Mouse (Mus musculus): ENCODE measurements around the gene Ndufs4. TPM values are rescaled to one million over a fixed set of nuclear protein-coding genes. Genes with fewer than 3 reads are reported as not detected.
"Not testable (repeated sequence)": the region's sequence is repeated elsewhere in the genome, so short reads cannot be mapped to it uniquely, and the experiment has no call there.

The Ndufs4 gene
- total RNA-seq, 4 experiments from 2014 or later: 310 to 345 (median 336) TPM

DNA sequence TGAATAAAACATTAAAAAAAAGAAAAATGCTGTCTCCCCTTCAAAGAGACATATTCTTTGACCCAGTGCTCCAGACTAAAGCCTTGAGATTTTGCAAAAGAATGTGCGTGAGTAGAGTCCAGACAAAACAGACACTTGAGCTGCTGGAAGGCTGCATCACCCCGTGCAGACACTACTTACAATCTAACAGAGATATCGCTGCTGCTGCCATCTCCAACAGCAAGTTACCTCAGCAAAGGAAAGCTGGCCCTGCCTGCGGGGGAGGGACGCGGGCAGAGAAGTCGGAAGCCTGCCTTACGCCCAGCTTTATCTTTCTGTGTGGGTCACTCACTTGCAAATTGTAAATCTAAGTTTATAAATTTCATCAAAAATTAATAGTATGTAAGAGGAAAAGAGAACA is 45.1 kb downstream of the Ndufs4 start:
- no peak for DNase-seq (ENCODE audit: low spot score in 2 of 2)

DNA sequence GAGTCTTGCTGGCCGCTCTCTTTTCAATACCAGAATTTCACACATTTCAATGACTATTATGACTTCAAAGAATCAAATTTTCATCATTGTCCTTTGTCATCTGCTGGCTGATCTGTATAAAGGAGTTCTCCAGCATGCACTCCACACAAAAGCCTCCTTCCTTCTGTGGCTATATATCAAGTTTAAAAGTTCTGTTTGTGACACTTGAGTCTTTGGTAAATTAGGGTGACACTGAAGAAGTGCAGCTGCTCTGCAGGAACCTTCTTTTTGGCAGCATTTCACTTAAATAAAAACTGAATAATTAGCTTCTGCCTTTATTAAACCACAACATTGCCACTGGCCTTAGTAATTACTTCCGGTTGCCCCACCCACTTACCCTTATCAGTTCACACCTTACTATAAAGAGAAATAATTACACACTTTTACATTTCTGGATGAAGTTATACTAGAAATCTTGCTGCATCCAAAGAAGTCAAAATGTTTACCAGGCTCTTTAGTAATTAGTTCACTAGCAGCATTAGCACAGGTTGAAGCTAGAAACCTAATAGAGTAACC is 68.1 kb downstream of the Ndufs4 start:
- DNase-seq (ENCODE audit: low spot score in 2 of 2): no peak

DNA sequence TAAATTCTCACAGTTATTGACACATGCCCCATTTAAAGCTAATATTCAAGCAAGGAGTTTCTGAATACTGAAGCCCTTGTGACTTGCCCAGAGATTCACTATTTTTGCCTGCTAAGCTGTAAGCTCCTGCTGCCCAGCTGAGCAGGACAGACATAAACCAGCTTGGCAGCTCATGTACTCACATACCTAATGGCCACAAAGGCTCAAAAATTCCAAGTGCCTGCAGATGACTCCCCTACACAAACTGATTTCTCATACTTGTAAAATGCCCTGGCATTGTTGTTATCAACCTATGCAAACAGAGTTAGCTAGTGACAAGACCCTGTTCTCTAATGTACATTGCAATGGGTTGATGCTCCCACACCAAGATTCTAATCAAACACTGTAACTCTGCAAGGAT is 68.9 kb downstream of the Ndufs4 start:
- DNase-seq (ENCODE audit: low spot score in 2 of 2): no peak

GRCm38 (mm10) chr13:114315374-114315773 is 72.7 kb downstream of the Ndufs4 start:
- no peak for DNase-seq (ENCODE audit: low spot score in 2 of 2)

DNA sequence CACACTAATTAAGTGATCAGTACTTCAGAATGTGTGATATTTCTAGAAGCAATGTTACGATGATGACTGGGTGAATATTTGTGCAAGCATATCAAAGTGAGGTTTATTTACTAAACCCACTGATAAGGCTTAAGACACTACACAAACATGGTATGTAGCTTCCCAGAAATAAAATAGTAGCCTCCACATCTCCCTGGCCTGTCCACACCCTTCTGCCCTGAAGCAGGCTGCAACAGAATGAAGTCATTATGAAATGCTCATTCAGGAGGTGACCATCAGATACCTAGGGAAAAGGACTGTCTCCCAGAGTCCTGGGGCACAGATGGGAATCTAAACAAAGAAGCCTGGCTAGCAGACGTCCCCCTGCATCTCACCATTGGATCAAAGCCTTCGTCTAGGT is 73.1 kb downstream of the Ndufs4 start:
- no peak for DNase-seq (ENCODE audit: low spot score in 2 of 2)

DNA sequence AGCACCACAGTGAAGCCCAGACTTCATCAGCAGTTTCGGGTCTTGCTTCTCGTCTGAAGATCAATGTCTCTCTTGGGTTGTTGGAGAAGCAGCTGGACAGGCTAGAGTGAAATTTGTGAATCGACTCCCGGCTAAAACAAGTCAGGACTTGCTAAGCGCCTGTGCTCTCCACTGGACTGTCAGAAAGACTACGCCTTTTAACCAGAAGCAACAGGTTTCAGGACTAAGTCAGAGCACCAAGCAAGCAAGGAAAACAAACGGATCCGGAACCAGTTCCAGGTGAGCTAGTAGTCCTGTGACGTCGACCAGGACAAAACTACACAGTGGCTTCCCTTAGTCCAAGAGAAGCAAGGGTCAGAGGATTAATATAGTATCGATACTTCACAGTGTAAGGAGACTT is 77.5 kb downstream of the Ndufs4 start:
- DNase-seq (ENCODE audit: low spot score in 2 of 2): no peak

- no peak for DNase-seq (ENCODE audit: low spot score in 2 of 2)
Measured at GRCm38 (mm10) chr13:114304684-114305083, 83.4 kb downstream of the Ndufs4 start.

DNA sequence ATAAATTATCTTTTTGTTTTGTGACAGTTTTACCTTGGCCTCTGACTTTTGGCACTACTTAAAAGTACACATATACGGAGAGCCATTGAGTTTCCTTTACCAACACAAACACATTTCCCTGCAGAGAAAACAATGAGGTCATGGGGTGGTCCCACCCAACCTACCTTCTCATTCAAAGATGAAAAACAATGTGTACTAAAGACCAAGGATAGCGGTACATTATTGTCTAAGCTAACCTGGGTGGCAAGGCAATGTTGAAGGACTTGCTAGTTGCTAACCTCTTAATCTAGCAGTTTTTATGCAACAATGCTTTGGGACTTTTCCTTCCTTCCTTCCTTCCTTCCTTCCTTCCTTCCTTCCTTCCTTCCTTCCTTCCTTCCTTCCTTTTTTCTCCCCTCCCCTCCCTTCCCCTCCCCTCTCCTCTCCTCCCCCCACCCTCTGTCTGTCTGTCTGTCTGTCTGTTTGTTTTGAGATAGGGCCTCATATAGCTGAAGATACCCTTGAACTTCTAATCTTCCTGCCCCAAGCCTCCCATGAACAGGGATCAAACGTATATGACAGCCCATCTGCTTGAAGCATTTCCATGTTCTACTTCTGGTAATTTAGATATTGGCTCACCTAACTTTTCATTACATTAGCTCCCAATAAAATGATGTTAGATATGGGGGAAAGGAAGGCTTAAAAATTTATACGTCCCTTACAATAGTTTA is 84.4 kb downstream of the Ndufs4 start:
- DNase-seq (ENCODE audit: low spot score in 2 of 2): no peak

GRCm38 (mm10) chr13:114297761-114298160 is 90.3 kb downstream of the Ndufs4 start:
- no peak for DNase-seq (ENCODE audit: low spot score in 2 of 2)

DNA sequence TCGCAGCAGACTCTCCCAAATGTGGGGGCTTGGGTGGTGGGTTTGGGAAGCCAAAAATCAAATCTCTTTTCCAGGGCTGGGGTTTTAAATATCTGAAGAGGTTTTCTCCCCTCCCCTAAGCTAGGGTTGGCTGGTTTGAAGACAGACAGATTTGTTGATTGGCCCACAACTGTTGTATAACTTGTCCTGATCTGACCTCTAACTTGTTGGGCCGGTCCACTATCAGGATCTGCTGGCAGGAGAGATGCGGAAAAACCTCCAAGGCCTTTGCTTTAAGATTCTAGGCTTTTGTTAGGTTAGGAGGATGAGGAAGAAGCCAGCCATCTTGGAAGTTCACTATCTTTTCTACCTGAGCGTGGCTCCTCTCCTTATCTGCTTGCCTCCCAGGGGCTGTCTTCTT is 91.5 kb downstream of the Ndufs4 start:
- no peak for DNase-seq (ENCODE audit: low spot score in 2 of 2)

GRCm38 (mm10) chr13:114289411-114289810 is 98.6 kb downstream of the Ndufs4 start:
- no peak for DNase-seq (ENCODE audit: low spot score in 2 of 2)

- no peak for DNase-seq (ENCODE audit: low spot score in 2 of 2)
Measured at GRCm38 (mm10) chr13:114288511-114288910, 99.5 kb downstream of the Ndufs4 start.

DNA sequence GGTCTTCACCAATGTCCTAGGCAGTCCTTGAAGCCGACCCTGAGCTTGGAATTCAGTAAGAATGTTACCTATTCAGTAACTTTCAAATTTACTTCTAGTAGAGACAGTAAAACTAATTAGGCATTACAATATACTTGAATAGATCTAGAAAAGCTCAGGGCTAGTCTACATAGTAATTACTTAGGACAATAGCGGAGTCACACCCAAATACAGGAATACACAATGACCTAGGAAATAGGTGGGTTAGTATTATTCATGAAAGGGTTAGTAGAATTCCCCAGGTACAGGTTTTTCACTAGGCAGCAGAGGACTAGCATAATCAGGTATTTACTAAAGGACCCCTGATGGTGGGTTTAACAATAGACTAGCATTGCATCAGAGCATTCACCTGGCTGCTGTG is 109.4 kb downstream of the Ndufs4 start:
- not testable (repeated sequence) for DNase-seq (ENCODE audit: low spot score in 2 of 2)

DNA sequence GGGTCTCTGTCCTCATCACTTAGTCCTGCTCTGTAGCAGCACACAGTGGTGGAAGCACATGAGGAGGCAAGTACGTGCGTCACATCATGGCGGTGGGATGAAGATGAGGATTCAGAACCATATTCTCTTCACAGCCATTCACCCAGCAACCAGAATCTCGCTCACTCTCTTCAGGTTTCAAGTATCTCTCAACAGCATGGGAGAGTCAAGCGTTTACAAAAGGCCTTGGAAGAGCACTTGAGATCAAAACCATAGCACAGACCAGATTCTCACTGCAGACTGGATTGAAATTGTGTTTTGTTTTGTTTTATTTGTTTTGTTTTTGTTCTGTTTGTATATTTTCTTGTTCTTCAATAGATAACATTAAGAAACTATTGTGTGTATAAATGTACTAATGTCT is 110.8 kb downstream of the Ndufs4 start:
- DNase-seq (ENCODE audit: low spot score in 2 of 2): no peak

DNA sequence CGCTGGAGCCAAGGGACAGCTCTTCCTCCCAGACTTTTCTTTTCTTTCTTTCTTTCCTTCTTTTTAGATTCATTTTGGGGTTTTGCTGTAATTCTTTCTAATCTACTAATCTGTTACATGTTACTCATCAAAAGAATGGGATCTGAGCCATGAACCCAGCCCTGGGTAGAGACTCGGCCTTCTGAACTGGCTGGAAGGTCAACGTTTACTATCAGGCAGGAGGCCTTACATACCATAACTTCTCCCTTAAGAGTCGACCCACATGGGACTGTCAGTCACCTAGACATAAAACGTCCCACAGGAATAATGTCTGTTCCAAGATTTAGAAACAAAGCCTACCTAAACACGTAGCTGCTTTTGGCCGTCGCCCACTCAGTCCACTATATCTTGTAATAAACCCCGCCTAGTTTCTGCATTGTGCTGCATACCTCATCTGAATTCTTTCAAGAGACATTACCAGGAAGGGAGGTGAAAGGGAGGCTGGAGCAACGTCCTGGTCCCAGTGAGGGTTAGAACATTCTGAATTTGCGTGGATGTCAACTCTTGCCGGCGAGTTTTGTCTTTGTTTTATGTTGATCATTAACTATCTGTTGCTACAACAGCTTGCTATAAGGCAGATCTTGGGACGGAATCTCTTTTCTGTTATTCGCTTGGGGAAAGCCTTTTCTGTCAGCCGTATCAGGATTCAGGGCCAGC is 116.5 kb downstream of the Ndufs4 start:
- no peak for DNase-seq (ENCODE audit: low spot score in 2 of 2)

GRCm38 (mm10) chr13:114267741-114268140 is 120.3 kb downstream of the Ndufs4 start:
- no peak for DNase-seq (ENCODE audit: low spot score in 2 of 2)

DNA sequence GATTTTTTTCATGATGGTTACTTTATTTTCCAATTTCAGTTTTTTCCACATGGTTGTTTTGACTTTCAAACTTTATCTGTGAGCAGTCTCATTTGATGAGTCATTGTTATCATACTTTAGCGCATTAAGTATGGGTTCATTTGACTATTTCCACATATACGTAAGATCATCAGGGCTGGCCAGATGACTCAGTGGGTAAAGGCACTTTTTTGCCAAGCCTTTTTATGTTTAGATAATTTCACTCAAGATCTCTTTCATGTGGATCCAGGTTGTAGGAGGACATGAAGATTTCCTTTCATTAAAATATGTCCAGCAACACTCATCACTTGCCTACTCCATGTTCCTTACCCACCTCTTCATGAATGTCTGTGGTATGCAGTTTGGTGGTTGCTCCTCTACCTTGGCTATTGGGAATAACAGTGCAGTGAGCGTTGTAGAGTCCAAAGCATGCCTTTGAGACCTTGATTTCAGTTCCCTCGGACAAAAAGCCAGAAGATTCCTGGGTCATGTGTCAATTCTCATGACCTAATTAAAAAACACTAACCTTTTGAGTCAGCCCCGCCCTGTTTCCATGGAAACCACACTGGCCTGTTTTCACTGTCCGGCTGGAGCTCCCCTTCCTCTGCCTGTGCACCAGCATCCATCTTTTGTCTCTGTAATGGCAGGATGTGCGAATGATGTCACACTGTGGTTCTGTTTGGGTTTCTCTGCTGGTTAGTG is 127.4 kb downstream of the Ndufs4 start:
- peak in 1 of 2 experiments; percentile 3 for DNase-seq (ENCODE audit: low spot score in 2 of 2)

DNA sequence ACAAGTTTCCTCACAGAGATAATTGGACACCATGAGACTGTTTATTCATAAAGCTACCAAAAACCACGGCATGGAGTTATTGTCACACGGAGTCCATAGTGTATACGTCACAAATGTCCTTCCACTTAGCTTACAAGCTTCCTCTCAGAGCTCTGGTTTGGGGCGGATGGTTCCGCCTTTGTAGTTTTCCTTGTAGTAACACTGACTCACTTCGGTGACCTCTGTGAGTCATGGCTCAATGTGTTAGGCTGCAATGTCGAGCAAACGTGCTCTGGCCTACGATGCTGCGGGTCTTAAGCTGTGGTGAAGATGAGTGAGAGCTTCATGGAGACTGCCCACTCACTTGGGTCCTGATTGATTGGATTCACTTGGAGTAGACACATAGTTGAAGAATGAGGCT is 133.4 kb downstream of the Ndufs4 start:
- no peak for DNase-seq (ENCODE audit: low spot score in 2 of 2)

Measured in gastrocnemius, adult 8-10 months (tissue).